Mouse (Mus musculus): ENCODE results near the gene BC029722. TPM values are rescaled to one million over a fixed set of nuclear protein-coding genes. Genes with fewer than 3 reads are reported as not detected.
"Not testable (repeated sequence)": the region's sequence is repeated elsewhere in the genome, so short reads cannot be mapped to it uniquely, and the experiment has no call there.

The BC029722 gene
- polyA plus RNA-seq, 1 experiment from 2014 or later: 6.8 TPM

- H3K4me3 ChIP-seq; H3K36me3 ChIP-seq (replicated peaks); H3K27ac ChIP-seq; H3K27me3 ChIP-seq (ENCODE audit: poor library complexity, severe bottlenecking); DNase-seq (ENCODE audit: extremely low spot score, low spot score); H3K9me3 ChIP-seq: not testable (repeated sequence)
- peaks cover 16% of the 10 kb centered on the region for H3K4me1 ChIP-seq
- WGBS: 57% methylated on average over 1 of the region's 1 CpGs
These were observed 12.9 kb upstream of the BC029722 start for GRCm38 (mm10) chr2:155832087-155832486.

DNA sequence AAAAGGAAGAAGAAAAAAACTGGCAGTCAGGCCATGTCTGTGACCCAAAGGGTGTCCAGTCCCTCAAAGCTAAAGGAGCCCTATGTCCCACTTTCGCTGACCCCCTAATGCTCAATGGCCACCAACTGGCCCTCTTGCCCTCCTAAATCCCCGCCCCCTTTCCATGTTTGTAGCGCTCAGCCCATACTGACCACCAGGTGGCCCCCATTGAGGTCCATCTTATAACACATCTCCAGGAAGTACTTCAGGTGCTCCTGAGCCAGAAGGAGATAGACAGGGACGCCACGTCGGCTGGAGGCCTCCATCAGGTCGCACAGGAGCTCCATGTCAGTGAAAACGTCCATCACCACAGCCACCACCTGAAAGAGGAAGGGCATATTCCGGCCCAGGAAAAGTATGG is 12.1 kb upstream of the BC029722 start:
- Histone ChIP-seq H3K4me3 (no peak overlapping the region), H3K4me1 (peaks cover 19% of the 10 kb centered on the region), H3K9me3 (no peaks in the 10 kb centered on the region), H3K36me3 (replicated peaks) (no peaks in the 10 kb centered on the region), H3K27me3 (ENCODE audit: poor library complexity, severe bottlenecking) (0 out of 2 replicates have a peak, but pooled peaks cover 4% of the 10 kb centered on the region), H3K27ac (no peak overlapping the region)
- DNase-seq (ENCODE audit: extremely low spot score, low spot score): no peak
- WGBS: 67% methylated on average over 9 of the region's 9 CpGs

DNA sequence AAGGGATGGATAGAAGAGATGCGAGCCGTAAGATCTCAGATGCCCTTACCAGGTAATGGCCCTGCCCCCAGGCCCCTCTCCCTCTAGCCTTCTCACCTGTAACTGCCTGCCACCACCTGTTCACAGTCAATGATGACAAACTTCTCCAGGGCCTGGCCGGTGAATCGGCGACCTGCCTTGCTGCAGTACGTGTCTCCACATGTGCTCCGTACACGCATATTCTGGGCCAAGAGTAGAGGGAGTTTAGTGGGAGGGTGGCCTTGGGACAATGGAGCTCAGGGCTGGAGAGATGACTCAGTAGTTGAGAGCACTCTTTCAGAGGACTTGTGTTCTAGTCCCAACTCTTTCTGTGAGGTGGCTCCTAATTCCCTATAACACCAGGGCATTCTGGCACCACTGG is 11.6 kb upstream of the BC029722 start:
- no peak for DNase-seq (ENCODE audit: extremely low spot score, low spot score)
- H3K36me3 ChIP-seq (replicated peaks): no peaks in the 10 kb centered on the region
- 90% methylated on average over 8 of the region's 8 CpGs for WGBS
- H3K9me3 ChIP-seq: no peaks in the 10 kb centered on the region
- H3K4me1 ChIP-seq: peaks cover 21% of the 10 kb centered on the region
- no peak overlapping the region for H3K4me3 ChIP-seq
- H3K27me3 ChIP-seq (ENCODE audit: poor library complexity, severe bottlenecking): 0 out of 2 replicates have a peak, but pooled peaks cover 4% of the 10 kb centered on the region
- H3K27ac ChIP-seq: no peak overlapping the region

GRCm38 (mm10) chr2:155826630-155827424 is 7.6 kb upstream of the BC029722 start, which contains the start of gene Eif6:
Eif6 (minus strand) TSS chr2:155826925.
- peak within 1 kb of the TSS; percentile 72 for H3K4me3 ChIP-seq
- 5% methylated on average over 27 of the region's 27 CpGs for WGBS
- H3K27me3 ChIP-seq (ENCODE audit: poor library complexity, severe bottlenecking): no peaks in the 10 kb centered on the region
- H3K9me3 ChIP-seq: no peaks in the 10 kb centered on the region
- peaks cover 30% of the 10 kb centered on the region for H3K36me3 ChIP-seq (replicated peaks)
- H3K4me1 ChIP-seq: peaks cover 22% of the 10 kb centered on the region
- H3K27ac ChIP-seq: peak within 1 kb of the TSS; percentile 83
- peak; percentile 93 for DNase-seq (ENCODE audit: extremely low spot score, low spot score)

DNA sequence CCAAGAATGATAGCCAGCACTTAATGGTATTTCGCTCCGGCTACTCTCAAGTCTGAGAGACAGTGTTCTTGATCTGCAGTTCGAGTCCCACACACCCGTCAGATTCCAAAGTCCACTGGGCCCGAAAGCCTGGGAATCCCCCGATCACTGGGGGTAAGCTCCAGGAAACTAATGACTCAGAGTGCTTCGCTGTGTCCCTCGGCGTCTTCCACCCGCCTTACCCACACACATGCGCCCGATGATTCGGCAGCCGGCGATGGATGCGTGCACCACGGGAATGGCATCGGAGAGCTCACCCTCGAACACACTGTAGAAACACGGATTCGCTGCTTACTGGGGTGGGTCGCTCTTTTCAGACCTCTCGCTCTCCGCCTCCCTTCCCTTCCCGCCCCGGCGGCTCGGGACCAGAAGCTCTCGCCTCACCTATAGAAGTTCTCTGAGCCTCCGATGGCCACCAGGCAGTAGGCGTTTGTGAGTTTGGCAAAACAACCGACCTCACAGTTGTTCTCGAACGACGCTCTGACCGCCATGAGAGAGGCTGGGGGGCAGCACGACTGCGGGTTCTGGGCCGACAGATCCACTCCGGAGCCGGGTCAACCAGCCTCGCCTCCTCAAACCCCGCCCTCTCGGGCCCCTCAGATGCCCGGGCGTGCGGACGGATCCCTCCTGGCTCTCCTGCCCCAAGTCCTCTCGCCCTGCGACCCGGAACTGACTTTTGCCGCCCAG is 6.8 kb upstream of the BC029722 start:
- DNase-seq (ENCODE audit: extremely low spot score, low spot score): no peak
- H3K4me1 ChIP-seq: peaks cover 22% of the 10 kb centered on the region
- H3K36me3 ChIP-seq (replicated peaks): peaks cover 36% of the 10 kb centered on the region
- H3K27ac ChIP-seq: peak overlapping the region; percentile 83
- 3% methylated on average over 52 of the region's 52 CpGs for WGBS
- H3K4me3 ChIP-seq: peak overlapping the region; percentile 72
- H3K9me3 ChIP-seq: no peaks in the 10 kb centered on the region
- H3K27me3 ChIP-seq (ENCODE audit: poor library complexity, severe bottlenecking): no peaks in the 10 kb centered on the region

- 97% methylated on average over 8 of the region's 8 CpGs for WGBS
- Histone ChIP-seq H3K36me3 (replicated peaks) (peaks cover 57% of the 10 kb centered on the region), H3K27ac (no peak overlapping the region), H3K4me3 (no peak overlapping the region), H3K4me1 (peaks cover 35% of the 10 kb centered on the region), H3K9me3 (no peaks in the 10 kb centered on the region), H3K27me3 (ENCODE audit: poor library complexity, severe bottlenecking) (no peaks in the 10 kb centered on the region)
- no peak for DNase-seq (ENCODE audit: extremely low spot score, low spot score)
These were observed 4.5 kb upstream of the BC029722 start for GRCm38 (mm10) chr2:155823722-155824121.

DNA sequence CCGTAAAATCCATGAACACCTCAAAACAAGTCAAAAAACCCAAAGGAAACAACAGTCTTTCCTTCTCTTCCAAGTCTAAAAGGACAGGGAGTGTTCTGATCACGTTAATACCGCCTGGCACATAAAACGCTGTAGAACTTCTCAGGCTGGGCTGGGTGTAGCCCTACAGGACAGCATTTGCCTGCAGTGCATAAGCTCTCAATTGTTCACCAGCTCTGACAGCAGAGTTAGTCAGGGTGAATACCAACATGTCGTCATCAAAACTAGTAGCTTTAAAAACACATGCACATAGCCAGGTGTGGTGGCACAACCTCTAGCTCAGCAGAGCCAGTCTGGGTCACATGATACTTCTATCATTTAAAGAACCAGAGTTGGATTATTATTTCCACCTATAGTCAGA is 1.6 kb upstream of the BC029722 start:
- peaks cover 61% of the 10 kb centered on the region for H3K36me3 ChIP-seq (replicated peaks)
- H3K27ac ChIP-seq: no peak overlapping the region
- DNase-seq (ENCODE audit: extremely low spot score, low spot score): no peak
- peaks cover 32% of the 10 kb centered on the region for H3K4me1 ChIP-seq
- H3K27me3 ChIP-seq (ENCODE audit: poor library complexity, severe bottlenecking): no peaks in the 10 kb centered on the region
- H3K4me3 ChIP-seq: no peak overlapping the region
- H3K9me3 ChIP-seq: no peaks in the 10 kb centered on the region
- WGBS: 93% methylated on average over 5 of the region's 5 CpGs

DNA sequence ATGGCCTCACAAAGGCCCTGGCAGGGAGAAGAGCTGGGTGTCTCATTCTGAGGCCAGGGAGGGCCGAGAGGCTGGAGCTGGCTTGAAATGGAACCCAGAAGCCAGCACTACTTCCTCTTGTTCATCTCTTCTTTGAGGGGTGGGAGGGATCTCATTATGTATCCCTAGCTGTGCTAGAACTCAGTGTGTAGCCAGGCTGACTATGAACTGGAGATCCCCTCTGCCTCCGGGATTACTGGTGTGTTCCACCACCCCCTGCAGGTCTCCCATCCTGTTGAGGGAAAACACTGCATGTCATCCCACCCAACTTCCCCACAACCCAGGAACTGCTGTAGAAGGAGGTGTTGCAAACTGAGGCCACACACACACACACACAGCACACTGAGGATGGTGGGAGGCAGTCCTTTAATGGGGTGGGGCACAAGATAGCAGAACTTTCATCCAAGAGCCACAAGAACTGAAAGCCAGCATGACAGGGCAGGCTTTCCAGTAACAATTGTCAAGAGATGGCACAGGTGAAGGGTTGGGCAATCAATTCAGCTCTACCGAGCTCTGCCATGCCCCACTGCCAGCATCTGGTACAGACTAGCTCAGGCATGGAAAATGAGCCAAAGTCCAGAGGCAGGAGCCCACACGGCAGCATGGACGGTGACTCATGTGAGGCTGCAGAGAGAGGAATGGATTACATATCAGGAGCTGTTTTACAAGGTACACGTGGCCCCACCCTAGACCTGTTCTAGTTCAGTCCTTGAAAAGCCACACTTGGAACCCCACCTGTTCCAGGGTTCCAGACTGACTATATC is 424 bp upstream of the BC029722 start:
- DNase-seq (ENCODE audit: extremely low spot score, low spot score): no peak
- peaks cover 56% of the 10 kb centered on the region for H3K36me3 ChIP-seq (replicated peaks)
- peak overlapping the region; percentile 71 for H3K4me3 ChIP-seq
- 73% methylated on average over 6 of the region's 6 CpGs for WGBS
- peaks cover 26% of the 10 kb centered on the region for H3K4me1 ChIP-seq
- H3K27me3 ChIP-seq (ENCODE audit: poor library complexity, severe bottlenecking): no peaks in the 10 kb centered on the region
- H3K9me3 ChIP-seq: no peaks in the 10 kb centered on the region
- peak overlapping the region; percentile 86 for H3K27ac ChIP-seq

DNA sequence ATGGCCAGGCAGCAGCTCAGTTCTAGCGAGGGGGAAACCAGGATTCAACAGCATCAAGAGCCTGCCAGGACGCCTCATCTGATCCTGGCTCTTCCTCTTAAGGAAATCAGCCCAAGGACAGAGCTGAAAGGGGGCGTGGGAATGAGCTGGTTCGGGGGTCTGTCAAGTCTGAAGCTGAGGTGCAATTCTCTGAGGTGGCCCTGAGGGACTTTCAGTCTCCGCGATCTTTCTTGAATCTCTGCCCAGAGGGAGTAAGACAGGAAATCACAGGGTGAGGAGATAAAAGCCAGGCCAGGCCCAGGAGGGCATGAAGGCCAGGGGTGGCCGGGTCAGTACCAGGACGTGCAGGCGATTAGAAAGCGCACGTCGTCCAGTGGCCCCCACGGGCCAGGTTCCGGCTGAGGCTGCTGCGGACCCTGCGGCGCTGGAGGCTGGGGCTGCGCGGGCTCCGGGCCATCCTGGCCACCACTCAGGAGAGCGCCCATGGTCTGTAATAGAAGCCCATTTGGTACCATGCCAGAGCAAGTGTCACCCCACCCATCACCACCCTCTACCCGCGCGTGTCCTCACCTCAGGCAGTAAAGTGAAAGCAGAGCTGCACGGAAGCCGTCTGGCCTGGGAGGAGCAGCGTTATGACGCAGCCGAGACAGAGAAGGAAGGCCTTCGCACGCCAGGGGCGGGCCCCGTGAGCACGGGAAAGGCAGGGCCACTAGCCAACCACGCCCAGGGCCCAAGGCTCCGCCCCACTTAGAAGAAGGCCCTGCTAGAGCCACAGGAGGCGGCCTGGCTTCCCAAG is 432 bp downstream of the BC029722 start:
- peak overlapping the region; percentile 86 for H3K27ac ChIP-seq
- 4% methylated on average over 37 of the region's 37 CpGs for WGBS

DNA sequence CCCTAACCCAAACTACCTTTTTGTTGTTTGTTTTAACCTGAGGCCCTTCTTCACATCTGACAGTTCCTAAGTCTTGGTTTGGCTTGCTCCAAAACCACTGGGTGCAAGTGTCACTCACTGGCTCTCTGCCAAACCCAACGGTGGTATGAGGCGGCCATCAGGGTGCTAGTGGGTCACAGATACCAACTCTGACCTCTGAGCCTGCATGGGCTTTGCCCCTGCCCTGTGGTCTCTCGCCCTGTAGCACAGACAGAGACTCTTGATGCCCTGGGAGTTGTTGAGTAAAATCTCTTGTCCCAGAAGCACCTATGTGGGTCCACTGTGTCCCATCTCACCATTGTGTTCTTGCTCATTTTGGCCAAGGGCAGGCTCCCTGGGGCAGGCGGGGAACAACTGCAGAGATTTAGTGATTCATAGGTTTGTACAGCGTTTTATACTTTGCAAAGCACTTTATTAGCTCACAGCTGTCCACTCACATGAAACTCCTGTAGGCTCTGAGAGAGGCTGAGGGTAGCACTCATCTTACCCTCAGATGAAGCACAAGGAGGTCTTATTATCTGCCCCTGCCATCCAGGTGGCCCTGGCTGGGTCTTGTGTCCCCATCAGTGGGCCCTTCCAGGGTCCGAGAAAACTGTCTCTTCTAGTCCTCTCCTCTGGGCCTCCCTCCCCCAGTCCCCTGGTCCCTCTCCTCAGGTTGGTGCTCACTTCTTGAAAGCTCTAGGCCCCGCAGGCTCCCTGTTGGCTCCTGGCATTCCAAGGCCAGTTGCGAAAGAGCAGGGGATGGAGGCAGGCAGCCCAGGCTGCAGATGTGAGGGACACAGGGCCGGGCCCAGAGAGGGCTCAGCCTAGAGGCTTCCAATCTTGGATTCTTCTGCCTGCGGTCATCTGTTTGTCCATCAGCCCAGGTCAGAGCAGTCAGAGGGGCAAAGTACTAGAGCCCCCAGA is 1.7 kb downstream of the BC029722 start:
- H3K27ac ChIP-seq: no peak overlapping the region
- H3K9me3 ChIP-seq: no peaks in the 10 kb centered on the region
- WGBS: 86% methylated on average over 10 of the region's 10 CpGs
- H3K36me3 ChIP-seq (replicated peaks): peaks cover 39% of the 10 kb centered on the region
- no peak for DNase-seq (ENCODE audit: extremely low spot score, low spot score)
- H3K27me3 ChIP-seq (ENCODE audit: poor library complexity, severe bottlenecking): no peaks in the 10 kb centered on the region
- H3K4me3 ChIP-seq: no peak overlapping the region
- H3K4me1 ChIP-seq: peaks cover 27% of the 10 kb centered on the region

More for the DNA sequence above, 432 bp downstream of the BC029722 start:
- DNase-seq (ENCODE audit: extremely low spot score, low spot score): peak; percentile 86
- no peaks in the 10 kb centered on the region for H3K9me3 ChIP-seq
- H3K4me1 ChIP-seq: peaks cover 27% of the 10 kb centered on the region
- H3K36me3 ChIP-seq (replicated peaks): peaks cover 51% of the 10 kb centered on the region
- peak overlapping the region; percentile 71 for H3K4me3 ChIP-seq
- no peaks in the 10 kb centered on the region for H3K27me3 ChIP-seq (ENCODE audit: poor library complexity, severe bottlenecking)

- Histone ChIP-seq H3K4me3 (no peak overlapping the region), H3K36me3 (replicated peaks) (peaks cover 26% of the 10 kb centered on the region), H3K27ac (no peak overlapping the region), H3K27me3 (ENCODE audit: poor library complexity, severe bottlenecking) (no peaks in the 10 kb centered on the region), H3K9me3 (no peaks in the 10 kb centered on the region), H3K4me1 (peaks cover 27% of the 10 kb centered on the region)
- no peak for DNase-seq (ENCODE audit: extremely low spot score, low spot score)
- 100% methylated on average over 1 of the region's 1 CpGs for WGBS
These were observed 3.0 kb downstream of the BC029722 start for GRCm38 (mm10) chr2:155816179-155816578.
